Mouse (Mus musculus) midbrain, embryonic 10.5 days (tissue): ENCODE results near the gene 1700102P08Rik. TPM values are rescaled to one million over a fixed set of nuclear protein-coding genes. Genes with fewer than 3 reads are reported as not detected.

Source experiments
- DNase-seq: peaks from one replicate; pipeline ENCODE4 v3.0.0-alpha.2; 2017; ENCODE audit warnings: low spot score
- H3K27ac ChIP-seq: fragments of 300-500 bp; sonication (generic); replicated peaks from 2 replicates; pipeline ENCODE4 v1.5.1; 2016; ENCODE audit warnings: mild to moderate bottlenecking
- H3K27me3 ChIP-seq: fragments of 300-500 bp; sonication (generic); 2 replicates; pipeline ENCODE4 v1.6.1; 2016; ENCODE audit warnings: low read depth, mild to moderate bottlenecking; ENCODE audit not compliant: poor library complexity, severe bottlenecking
- H3K36me3 ChIP-seq: fragments of 300-500 bp; sonication (generic); 2 replicates; pipeline ENCODE4 v1.6.1; 2016; ENCODE audit warnings: mild to moderate bottlenecking, moderate library complexity
- H3K4me1 ChIP-seq: fragments of 300-500 bp; sonication (generic); 2 replicates; pipeline ENCODE4 v1.6.1; 2016
- H3K4me3 ChIP-seq: fragments of 300-500 bp; sonication (generic); 2 replicates; pipeline ENCODE4 v1.5.1; 2016; ENCODE audit warnings: mild to moderate bottlenecking, moderate library complexity
- H3K9me3 ChIP-seq: fragments of 300-500 bp; sonication (generic); replicated peaks from 2 replicates; pipeline ENCODE4 v1.6.1; 2016; ENCODE audit warnings: mild to moderate bottlenecking
- WGBS: fragments of 180-500 bp; shearing (Covaris S2); methylation state at CpG from one replicate; pipeline ENCODE4 v1.1.7; 2016; 5-methylcytosine and 5-hydroxymethylcytosine counted together
- polyA plus RNA-seq: library from polyadenylated mRNA; unstranded; fragments of >200 nt; fragmentation: Nextera tagmentation; extraction: Ambion mirVana; gene quantifications from 2 replicates; pipeline ENCODE4 v1.2.1, GENCODE M21; 2016

The 1700102P08Rik gene
- polyA plus RNA-seq = 1.1 and 1.2 TPM in 2 replicates

DNA sequence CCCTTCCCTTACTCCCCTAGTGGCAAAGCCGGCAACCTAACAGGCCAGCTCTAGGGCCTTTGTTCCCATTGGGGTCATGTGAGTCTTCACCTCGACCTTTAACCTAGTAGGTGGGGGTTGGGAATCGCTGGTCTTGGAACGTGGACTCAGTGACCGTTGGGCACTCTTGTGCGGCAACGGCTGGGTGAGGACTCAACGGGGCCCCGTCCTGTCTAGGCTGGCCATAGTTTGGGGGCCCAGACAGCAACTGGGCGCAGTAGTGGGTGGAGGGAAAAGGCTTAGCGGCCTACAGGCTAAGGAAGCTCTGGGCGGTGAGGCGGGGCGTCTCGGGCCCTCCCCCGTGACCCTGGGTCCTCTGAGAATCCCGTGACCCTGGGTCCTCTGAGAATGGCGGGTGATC lies at the start of gene 1700102P08Rik:
1700102P08Rik (plus strand) TSS at position 130 of the 400 bp plus-strand sequence.
- WGBS = 48% methylated on average over 18 of the region's 18 CpGs
- peaks cover 16% of the 10 kb centered on the region for H3K4me1 ChIP-seq
- H3K9me3 ChIP-seq = no peaks in the 10 kb centered on the region
- H3K36me3 ChIP-seq = peaks cover 67% of the 10 kb centered on the region
- H3K27me3 ChIP-seq = no peaks in the 10 kb centered on the region
- H3K4me3 ChIP-seq = 0 out of 2 replicates have a peak within 1 kb of the TSS, but pooled peaks have one; percentile 26
- peak; percentile 47 for DNase-seq
- peak within 1 kb of the TSS; percentile 83 for H3K27ac ChIP-seq

DNA sequence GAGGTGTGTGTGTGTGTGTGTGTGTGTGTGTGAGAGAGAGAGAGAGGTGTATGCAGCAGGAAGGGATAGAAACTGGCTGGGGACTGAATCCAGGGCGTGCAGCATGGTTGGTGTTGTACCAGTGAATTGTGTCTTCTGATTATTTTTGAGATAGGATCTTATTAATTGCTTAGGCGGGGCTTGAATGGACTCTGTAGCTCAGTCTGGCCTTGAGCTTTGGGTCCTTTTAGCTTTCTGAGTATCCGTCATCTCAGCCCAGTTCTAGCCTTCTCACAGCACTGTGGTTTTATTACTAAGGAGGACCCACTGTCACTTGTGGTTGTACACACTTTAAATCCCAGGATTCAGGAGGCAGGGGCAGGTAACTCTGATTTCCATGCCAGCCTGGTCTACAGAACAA lies 49.3 kb upstream of the 1700102P08Rik start:
- no peak overlapping the region for H3K27ac ChIP-seq
- no peak for DNase-seq
- H3K9me3 ChIP-seq = no peaks in the 10 kb centered on the region
- peaks cover 52% of the 10 kb centered on the region for H3K4me1 ChIP-seq
- H3K27me3 ChIP-seq = no peaks in the 10 kb centered on the region
- H3K4me3 ChIP-seq = no peak overlapping the region
- H3K36me3 ChIP-seq = peaks cover 4% of the 10 kb centered on the region; the same call in 1 of the 2 replicates
- WGBS = 83% methylated on average over 3 of the region's 3 CpGs

GRCm38 (mm10) chr9:108343835-108344234 lies 48.8 kb upstream of the 1700102P08Rik start:
- no peak overlapping the region for H3K27ac ChIP-seq
- WGBS = 90% methylated on average over 1 of the region's 1 CpGs
- DNase-seq = no peak

DNA sequence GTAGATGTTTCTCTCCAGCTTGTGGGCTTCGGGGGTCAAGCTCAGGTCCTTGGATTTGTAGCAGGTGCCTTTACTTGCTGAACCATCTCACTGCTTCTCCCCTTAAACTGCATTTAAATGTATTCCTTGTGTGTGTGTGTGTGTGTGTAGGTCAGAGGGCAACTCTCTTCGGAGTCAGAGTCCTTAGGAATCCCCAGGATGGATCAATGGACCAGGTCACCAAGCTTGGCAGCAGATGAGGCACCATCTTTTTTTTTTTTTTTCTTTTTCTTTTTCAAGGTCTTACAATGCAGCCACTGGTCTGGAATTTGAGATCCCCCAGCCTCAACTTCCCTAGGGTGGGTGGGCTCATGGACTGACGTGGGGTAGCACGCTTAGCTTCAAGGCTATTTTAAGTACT lies 48.1 kb upstream of the 1700102P08Rik start:
- H3K36me3 ChIP-seq = peaks cover 2% of the 10 kb centered on the region
- no peak for DNase-seq
- H3K27ac ChIP-seq = no peak overlapping the region
- 81% methylated on average over 4 of the region's 4 CpGs for WGBS
- H3K27me3 ChIP-seq = no peaks in the 10 kb centered on the region
- H3K4me1 ChIP-seq = peaks cover 56% of the 10 kb centered on the region
- H3K4me3 ChIP-seq = no peak overlapping the region
- no peaks in the 10 kb centered on the region for H3K9me3 ChIP-seq

More at GRCm38 (mm10) chr9:108343835-108344234, 48.8 kb upstream of the 1700102P08Rik start:
- H3K4me3 ChIP-seq = no peak overlapping the region
- no peaks in the 10 kb centered on the region for H3K9me3 ChIP-seq
- peaks cover 2% of the 10 kb centered on the region; the same call in 1 of the 2 replicates for H3K36me3 ChIP-seq
- peaks cover 52% of the 10 kb centered on the region for H3K4me1 ChIP-seq
- H3K27me3 ChIP-seq = no peaks in the 10 kb centered on the region

DNA sequence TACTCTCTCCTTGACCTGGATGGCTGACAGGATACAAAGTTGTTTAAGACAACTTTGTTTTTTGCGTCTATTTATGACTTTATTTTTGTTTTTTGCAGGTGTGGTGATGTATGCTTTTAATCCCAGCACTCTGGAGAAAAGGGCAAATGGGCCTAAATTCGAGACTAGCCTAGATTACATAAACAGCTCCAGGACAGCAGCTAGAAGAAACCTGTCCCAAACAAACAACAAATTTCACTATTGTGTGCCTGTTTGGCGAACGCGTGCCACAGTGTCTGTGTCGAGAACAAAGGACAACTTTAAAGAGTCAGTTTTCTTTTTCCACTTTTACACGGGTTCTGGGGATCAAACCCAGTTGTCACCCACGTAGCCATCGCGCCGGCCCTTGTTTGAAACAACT lies 45.6 kb upstream of the 1700102P08Rik start:
- no peaks in the 10 kb centered on the region for H3K9me3 ChIP-seq
- peak overlapping the region; percentile 95 for H3K27ac ChIP-seq
- no peak for DNase-seq
- peaks cover 30% of the 10 kb centered on the region for H3K4me1 ChIP-seq
- H3K4me3 ChIP-seq = peak overlapping the region; percentile 92
- no peaks in the 10 kb centered on the region for H3K27me3 ChIP-seq
- WGBS = 9% methylated on average over 11 of the region's 11 CpGs
- H3K36me3 ChIP-seq = peaks cover 25% of the 10 kb centered on the region

GRCm38 (mm10) chr9:108347540-108348289 lies 44.9 kb upstream of the 1700102P08Rik start, which contains the start of gene Usp4:
Usp4 (plus strand) TSS chr9:108347853.
- peak within 1 kb of the TSS; percentile 95 for H3K27ac ChIP-seq
- H3K4me1 ChIP-seq = peaks cover 27% of the 10 kb centered on the region
- WGBS = under 1% methylated on average over 75 of the region's 75 CpGs
- H3K9me3 ChIP-seq = no peaks in the 10 kb centered on the region
- H3K36me3 ChIP-seq = peaks cover 32% of the 10 kb centered on the region
- DNase-seq = peak; percentile 90
- H3K4me3 ChIP-seq = peak within 1 kb of the TSS; percentile 92
- no peaks in the 10 kb centered on the region for H3K27me3 ChIP-seq

DNA sequence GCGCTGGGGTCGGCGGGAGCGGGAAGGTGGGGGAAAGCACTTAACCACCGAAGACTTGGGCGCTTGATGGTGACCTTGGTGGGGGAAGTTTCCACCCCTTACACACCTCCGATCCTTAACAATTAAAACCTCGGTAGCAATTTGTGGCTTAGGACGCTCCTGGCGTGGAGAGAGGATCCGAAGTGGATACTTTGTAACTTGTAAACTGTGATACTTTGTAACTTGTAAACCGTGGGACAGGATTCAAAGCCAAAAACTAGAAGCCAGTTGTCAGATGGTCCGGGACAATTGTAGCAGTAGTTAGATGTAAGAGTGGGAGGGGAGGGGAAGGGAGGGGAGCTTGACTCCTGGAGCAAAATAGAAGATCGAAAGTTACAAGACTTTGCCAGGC lies 44.3 kb upstream of the 1700102P08Rik start:
- no peak for DNase-seq
- H3K9me3 ChIP-seq = no peaks in the 10 kb centered on the region
- peaks cover 27% of the 10 kb centered on the region for H3K4me1 ChIP-seq
- H3K27me3 ChIP-seq = no peaks in the 10 kb centered on the region
- H3K27ac ChIP-seq = peak overlapping the region; percentile 95
- peaks cover 38% of the 10 kb centered on the region for H3K36me3 ChIP-seq
- peak overlapping the region; percentile 92 for H3K4me3 ChIP-seq
- 11% methylated on average over 14 of the region's 14 CpGs for WGBS

DNA sequence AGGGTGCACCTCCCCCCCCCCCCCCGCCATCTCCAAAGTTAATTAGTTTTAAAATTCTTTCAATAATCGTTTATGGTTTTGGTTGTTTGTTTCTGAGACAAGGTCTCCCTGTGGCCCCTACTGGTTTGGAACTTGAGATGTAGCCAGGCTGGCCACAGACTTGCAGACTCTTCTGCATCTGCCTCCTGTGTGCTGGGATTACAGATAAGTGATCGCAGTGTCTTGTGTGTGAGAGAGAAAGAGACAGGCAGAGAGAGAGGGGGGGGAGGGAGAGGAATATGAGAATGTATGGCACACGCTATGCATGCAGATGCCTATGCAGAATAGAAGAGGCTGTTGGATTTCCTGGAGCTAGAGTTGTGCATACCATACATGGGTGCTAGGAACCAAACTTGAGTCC lies 42.9 kb upstream of the 1700102P08Rik start:
- WGBS = 94% methylated on average over 4 of the region's 4 CpGs
- Histone ChIP-seq H3K27me3 (no peaks in the 10 kb centered on the region), H3K4me1 (peaks cover 27% of the 10 kb centered on the region), H3K36me3 (peaks cover 52% of the 10 kb centered on the region), H3K27ac (no peak overlapping the region), H3K4me3 (no peak overlapping the region), H3K9me3 (no peaks in the 10 kb centered on the region)
- no peak for DNase-seq

DNA sequence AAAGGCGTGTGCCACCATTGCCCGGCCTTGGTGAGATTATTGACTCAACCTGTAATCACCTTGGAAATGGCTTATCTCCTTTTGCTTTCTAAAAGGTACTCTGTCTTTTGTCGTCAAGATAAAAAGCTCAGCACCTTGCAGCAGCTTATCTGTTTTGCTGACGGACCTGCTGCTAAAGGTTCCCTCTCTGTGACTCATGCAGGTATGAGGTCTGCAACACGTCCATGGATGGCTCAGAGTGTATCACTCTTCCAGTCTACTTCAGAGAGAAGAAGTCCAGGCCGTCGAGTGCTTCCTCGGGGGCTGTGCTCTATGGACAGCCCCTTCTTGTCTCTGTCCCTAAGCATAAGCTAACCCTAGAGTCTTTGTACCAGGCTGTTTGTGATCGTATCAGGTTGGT lies 14.4 kb upstream of the 1700102P08Rik start:
- WGBS = 91% methylated on average over 9 of the region's 9 CpGs
- H3K9me3 ChIP-seq = no peaks in the 10 kb centered on the region

DNA sequence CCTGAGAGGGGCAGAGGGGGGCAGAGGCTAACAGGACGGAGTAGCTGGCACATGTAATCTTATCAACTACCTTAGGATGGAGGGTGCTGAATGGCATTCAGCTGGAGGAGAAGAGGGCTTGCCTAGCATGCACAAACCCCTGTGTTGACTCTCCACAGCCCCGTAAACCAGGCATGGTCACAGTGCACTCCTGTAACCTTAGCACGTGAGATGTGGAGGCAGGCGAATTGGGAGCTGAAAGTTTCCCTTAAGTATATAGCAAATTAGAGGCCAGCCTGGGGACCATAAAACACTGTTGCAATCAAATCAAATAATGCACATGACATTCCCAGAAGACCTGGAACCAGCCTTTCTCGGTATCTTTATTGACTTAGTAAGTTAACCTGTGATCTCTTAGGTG lies 13.9 kb upstream of the 1700102P08Rik start:
- WGBS = 90% methylated on average over 5 of the region's 5 CpGs
- DNase-seq = no peak
- Histone ChIP-seq H3K27ac (no peak overlapping the region), H3K9me3 (no peaks in the 10 kb centered on the region), H3K4me3 (no peak overlapping the region), H3K27me3 (no peaks in the 10 kb centered on the region), H3K4me1 (no peaks in the 10 kb centered on the region), H3K36me3 (peaks cover 98% of the 10 kb centered on the region)

More for the DNA sequence above, 14.4 kb upstream of the 1700102P08Rik start:
- Histone ChIP-seq H3K27ac (no peak overlapping the region), H3K36me3 (peaks cover 98% of the 10 kb centered on the region), H3K4me1 (no peaks in the 10 kb centered on the region), H3K4me3 (no peak overlapping the region), H3K27me3 (no peaks in the 10 kb centered on the region)
- no peak for DNase-seq

DNA sequence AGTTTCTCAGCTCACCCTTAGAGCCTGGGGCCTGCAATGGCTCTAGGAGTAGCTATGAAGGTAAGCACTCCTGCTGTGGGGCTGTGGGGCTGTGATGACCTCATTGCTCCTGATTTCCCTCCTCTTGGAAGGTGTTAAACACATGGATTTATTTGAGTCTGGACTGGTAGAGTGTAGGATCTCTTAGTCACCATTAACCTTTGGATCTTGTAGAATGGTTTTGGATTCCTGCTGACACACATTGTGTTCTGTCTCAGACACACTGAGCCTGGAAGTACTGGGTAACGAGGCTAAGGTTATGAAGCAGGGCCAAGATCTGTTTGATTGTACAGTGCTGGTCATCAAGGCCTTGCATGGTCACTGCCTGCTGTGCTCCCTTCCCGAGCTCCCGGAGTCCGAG lies 13.3 kb upstream of the 1700102P08Rik start:
- Histone ChIP-seq H3K27ac (no peak overlapping the region), H3K4me1 (no peaks in the 10 kb centered on the region), H3K9me3 (no peaks in the 10 kb centered on the region), H3K27me3 (no peaks in the 10 kb centered on the region), H3K36me3 (peaks cover 98% of the 10 kb centered on the region), H3K4me3 (no peak overlapping the region)
- DNase-seq = no peak
- WGBS = 92% methylated on average over 4 of the region's 4 CpGs

GRCm38 (mm10) chr9:108381382-108381781 lies 11.2 kb upstream of the 1700102P08Rik start:
- DNase-seq = no peak
- H3K9me3 ChIP-seq = no peaks in the 10 kb centered on the region
- WGBS = 93% methylated on average over 9 of the region's 9 CpGs

DNA sequence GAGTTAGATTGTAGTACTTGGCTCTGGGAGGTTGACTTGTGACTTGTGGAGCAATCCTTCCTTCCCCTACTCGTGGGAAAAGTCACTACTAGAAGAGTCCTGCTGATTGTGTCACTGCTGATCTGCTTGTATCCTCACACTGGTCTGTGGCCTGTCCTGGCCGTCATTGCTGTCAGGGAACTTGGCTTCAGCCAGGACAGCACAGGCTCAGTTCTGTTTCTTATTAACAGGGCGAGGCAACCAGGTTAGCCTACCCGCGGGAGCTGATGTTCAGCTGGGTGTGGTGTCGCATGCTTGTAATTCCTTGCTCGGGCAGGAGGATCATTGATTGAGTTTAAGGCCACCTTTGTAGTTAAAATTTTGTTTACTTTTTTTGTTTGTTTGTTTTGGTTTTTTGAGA lies 7.6 kb upstream of the 1700102P08Rik start:
- Histone ChIP-seq H3K27me3 (no peaks in the 10 kb centered on the region), H3K27ac (no peak overlapping the region), H3K36me3 (peaks cover 97% of the 10 kb centered on the region), H3K4me3 (no peak overlapping the region), H3K4me1 (no peaks in the 10 kb centered on the region), H3K9me3 (no peaks in the 10 kb centered on the region)
- DNase-seq = no peak
- 82% methylated on average over 7 of the region's 7 CpGs for WGBS

More at GRCm38 (mm10) chr9:108381382-108381781, 11.2 kb upstream of the 1700102P08Rik start:
- H3K4me1 ChIP-seq = no peaks in the 10 kb centered on the region
- no peak overlapping the region for H3K4me3 ChIP-seq
- peaks cover 98% of the 10 kb centered on the region for H3K36me3 ChIP-seq
- H3K27ac ChIP-seq = no peak overlapping the region
- no peaks in the 10 kb centered on the region for H3K27me3 ChIP-seq
